Mouse (Mus musculus): ENCODE results near the gene Mknk2. TPM values are rescaled to one million over a fixed set of nuclear protein-coding genes. Genes with fewer than 3 reads are reported as not detected.
A peak's percentile ranks its signal among the peaks of the same experiment; 100 is the strongest.

Mknk2 gene
- total RNA-seq, 2 experiments from 2014 or later, result 40.2 to 40.8 TPM

DNA sequence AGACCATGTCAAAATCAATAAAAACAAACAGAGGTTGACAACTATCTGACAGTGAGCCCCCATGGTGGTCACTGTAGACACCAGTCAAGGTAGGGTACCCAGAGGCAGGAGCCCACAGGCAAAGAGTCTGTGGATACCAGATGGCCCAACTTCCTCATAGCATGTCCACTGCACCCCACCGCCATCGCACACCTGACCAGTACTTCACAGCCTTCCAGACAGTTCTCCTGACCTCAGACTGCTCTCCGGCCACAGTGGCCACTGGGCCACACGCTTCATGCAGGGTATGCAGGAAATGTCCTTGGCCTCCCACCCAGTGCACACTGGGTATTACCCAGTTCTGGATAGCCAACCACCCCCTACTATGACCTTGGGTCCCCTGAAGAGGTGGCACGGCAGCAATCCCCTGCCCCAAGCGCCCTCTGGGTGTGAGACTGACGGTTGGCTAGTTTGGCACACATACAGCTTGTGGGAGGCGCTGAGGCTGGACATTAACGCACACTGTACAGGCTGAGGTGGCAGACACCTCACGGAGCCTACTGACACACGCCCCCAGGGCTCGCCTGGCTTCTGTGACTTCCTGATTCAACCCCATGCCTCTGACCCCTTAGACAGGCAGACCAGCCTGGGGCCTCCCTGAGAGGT lies 15.6 kb upstream of the Mknk2 start:
- ATAC-seq (replicated peaks; ENCODE audit: low FRiP score, poor library complexity, severe bottlenecking), result no peak

DNA sequence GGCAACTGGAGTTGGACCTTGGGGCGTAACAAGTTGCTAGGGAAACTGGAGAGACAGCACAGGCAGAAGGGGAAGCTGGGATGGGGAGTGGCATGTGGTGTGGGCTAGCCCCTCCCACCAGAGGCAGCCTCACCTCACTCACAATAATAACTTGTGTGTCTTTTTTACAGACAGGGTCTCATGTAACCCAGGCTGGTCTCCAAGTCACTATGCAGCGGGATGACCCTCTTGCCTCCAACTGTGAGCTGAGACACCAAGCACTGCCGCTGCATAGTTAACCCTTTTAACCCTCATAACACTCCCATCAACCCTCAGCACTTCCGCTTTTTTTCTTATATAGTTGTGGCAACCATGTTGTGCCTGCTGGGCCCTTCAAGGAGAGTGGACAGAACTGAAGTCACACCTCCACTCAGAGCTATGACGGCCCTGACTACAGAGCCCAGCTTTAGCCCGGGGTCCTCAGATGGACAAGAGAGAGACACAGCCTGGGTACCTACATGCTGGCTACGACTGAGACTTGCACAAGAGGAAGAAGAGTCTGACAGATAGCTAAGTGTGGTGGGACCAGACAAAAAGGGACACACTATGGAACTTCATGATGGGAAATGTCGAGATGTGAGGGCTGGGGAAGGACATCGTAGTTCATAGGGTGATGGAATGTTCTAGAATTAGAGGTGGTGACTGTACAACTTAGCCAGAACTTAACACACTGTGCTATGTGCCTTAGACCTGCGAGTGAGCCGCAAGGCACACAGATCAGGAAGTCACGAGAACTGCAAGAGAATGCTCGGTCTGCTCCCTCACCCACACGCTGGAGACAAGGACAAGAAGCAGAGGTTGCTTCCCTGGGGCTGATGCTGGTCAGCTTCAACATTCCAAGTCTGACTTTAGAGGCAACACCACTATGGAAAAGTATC lies 14.6 kb upstream of the Mknk2 start:
- ATAC-seq (replicated peaks; ENCODE audit: low FRiP score, poor library complexity, severe bottlenecking), result peak; percentile 19; the same call in 1 of the 2 replicates

DNA sequence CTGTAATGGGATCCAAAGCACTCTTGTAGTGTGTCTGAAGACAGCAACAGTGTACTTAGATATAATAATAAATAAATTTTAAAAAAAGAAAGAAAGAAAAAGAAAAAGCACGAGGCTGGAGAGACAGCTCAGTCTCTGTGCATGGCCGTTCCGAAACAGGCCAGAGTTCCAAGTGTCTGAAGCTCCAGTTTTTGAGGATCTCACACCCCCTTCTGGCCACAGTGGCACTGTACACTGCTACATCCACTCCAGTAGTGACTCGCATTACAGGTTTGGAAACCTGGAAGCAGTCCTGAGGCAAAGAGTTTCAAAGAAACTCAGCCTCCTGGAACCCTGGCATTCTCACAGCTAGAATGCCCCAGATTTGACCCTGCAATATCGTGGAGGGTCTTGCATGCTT lies 9.9 kb upstream of the Mknk2 start:
- peak; percentile 44; the same call in 1 of the 2 replicates for ATAC-seq (replicated peaks; ENCODE audit: low FRiP score, poor library complexity, severe bottlenecking)

DNA sequence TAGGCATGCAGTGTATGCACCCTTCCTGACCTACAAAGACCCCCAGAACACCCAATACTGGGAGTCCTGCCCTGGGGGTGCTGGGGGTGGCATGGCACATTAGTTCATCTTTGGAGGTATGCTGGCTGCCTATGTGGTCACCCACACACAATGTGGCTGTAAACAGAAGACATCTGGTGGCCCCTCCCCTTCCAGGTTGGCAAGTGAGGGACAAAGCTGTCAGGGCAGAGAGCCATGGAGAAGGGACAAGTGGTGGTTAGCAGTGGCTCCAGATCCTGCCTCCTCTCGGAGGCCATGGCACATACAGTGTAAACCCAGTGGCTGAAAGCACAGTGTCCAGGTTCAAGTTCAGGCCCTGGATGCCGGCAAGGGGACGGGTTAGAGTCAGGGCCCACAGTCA lies 8.7 kb upstream of the Mknk2 start:
- ATAC-seq (replicated peaks; ENCODE audit: low FRiP score, poor library complexity, severe bottlenecking), result no peak

DNA sequence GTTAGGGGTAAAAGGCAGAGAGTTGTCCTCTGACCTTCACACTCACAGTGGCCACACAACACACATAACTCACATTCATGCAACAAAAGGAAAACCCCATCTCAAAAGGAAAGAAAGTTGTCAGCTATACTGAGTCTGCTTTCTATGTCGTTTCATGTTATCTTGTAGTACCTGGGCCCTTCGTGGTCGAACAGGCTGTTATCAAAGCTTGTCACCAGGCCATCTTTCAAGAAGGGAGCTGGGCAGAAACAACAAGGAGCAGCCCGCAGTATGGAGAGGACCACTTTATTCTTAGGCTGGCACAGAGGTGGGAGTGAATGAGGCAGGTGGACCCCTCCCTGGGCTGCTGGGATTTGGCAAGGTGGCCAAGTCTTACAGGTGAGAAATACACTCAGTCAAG lies 7.1 kb upstream of the Mknk2 start:
- ATAC-seq (replicated peaks; ENCODE audit: low FRiP score, poor library complexity, severe bottlenecking), result peak; percentile 74

DNA sequence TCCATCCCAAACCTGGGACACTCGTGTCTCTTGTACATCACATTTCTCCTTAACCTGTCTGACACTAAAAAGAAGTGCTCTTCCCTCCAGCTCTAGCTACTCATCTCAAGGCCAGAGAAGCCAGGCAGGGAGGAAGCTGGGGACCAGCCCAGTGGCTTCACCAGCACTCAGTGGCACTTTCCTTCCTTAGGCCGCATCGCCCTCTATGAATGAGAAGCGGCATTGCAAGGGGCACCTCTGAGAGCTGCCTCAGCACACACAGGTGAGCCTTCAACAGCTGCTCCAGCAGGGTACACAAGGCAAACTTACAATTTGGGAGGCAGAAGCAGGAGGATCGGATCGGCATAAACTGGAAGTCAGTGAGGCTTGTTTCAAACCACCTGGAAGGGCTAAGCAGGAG lies 6.3 kb upstream of the Mknk2 start:
- ATAC-seq (replicated peaks; ENCODE audit: low FRiP score, poor library complexity, severe bottlenecking), result peak; percentile 76

DNA sequence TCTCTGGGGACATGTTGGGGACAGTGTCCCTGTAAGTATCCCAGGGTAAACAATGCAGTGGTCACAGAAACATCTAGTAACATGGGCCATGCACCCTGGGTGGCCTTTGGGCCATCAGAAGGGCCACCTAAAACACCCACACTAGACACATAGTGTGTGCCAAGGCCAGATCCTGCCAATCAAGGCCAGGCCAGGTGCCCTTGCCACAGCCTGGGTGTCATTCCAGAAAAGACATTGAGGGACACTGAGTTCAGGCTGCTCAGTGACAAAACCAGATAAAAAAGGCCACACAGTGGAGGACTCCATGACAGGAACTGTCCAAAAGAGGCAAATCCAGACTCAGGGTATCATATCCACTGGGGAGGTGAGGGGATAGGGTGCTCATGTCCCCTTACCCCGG lies 5.7 kb upstream of the Mknk2 start:
- ATAC-seq (replicated peaks; ENCODE audit: low FRiP score, poor library complexity, severe bottlenecking), result no peak

DNA sequence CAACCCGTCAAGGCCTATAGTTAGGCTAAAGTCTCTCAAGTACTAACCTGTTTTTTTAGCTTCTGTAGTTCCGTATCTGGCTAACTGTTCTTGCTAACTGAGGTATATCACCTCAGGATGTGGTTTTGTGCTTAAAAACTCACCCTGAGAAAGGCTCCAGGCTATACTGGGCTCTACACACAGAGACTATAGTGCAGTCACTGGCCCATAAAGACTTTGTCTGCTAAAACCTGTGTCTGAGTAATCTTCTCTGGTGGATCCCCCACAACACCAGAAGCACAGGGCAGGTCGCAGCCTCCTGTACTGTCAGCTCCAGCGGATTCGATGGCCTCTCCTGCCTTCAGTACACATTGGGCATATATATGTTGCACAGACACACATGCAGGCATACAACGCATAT lies 4.1 kb upstream of the Mknk2 start:
- no peak for ATAC-seq (replicated peaks; ENCODE audit: low FRiP score, poor library complexity, severe bottlenecking)

DNA sequence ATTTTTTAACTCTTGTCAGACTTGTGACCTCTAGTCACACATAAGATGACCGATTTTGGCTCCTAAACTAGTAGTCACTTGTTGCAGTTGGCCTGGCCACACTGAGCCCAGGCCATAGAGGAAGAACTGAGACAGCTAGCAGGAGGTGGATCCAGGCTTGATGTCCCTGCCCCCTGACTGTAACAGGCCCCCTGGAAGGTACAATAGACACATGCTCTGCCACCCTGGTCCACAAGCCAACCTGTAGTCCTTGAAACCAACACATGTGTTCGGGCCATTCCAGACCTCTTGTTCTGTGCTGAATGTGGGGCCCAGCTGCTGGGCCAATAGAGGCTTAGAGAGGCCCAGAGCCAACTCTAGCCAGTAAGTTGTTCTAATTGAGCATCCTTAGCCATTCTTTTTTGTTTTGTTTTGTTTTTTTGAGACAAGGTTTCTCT lies 2.4 kb upstream of the Mknk2 start:
- no peak for ATAC-seq (replicated peaks; ENCODE audit: low FRiP score, poor library complexity, severe bottlenecking)

DNA sequence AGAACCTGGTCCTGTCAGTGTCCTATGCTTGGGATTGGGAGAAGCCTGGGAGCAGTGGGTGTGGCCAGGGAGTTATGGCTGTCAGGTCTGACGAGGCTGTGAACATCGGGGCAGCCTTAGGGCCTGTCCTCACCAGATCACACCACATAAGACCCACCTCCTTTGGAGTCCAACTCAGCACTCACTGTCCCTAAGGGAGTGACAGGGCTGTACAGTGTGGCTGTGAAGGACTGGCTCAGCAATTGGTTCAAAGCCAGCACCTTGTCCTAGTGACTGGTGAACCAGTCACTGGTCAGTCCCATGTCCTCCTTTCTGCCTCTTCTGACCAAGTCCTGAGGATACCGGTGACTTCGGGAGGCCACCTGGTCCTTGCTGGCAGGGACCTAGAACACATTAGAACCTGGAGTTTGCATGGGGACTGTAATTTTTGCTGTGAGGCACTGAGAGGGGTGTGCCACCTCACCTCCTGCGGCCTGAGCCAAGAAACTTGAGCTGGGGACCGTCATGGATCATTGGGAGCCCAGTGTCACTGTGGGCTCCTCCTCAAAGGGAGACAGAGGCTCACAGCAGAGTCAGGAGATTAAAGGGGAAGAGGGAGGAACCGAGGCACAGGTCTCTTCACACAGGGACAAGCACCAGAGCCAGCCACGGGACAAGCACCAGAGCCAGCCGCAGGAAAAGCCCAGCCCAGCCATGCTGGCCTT lies 1.8 kb upstream of the Mknk2 start:
- no peak for ATAC-seq (replicated peaks; ENCODE audit: low FRiP score, poor library complexity, severe bottlenecking)

DNA sequence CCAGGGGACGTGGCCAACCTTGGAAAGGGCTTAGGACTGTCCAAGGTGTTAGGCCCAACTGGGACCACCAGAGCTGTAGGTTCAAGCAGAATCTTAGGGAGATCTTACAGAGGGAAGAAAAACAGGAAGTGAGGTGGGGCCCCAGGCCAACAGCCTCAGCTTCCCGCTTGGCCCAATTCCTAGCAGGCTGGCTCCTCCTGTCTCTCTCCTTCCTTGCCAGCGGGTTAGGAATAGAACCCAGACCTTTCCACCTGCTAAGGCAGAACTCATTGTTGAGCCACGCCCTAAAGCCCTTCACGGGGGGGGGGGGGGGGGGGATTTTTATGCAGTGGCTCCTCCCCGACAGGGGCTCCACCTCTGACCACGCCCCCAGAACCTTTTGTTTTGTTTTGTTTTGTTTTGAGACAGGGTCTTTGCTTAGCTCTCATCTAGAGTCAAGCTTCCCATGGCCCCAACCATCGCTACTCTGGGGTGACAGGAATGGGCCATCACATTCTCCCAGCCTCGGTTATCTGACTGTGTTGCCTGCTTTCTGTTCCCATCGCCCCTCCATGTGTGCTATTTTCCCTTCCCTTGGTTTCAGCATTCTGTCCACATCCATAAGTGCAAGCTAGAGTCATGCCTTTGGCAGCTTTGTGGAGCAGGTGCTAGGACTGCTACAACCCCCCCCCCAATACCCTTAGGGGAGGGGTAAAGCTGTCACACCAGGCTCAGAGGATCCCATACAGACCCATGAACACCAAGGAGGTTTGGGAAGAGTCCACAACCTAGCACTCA lies 877 bp upstream of the Mknk2 start:
- no peak for ATAC-seq (replicated peaks; ENCODE audit: low FRiP score, poor library complexity, severe bottlenecking)

DNA sequence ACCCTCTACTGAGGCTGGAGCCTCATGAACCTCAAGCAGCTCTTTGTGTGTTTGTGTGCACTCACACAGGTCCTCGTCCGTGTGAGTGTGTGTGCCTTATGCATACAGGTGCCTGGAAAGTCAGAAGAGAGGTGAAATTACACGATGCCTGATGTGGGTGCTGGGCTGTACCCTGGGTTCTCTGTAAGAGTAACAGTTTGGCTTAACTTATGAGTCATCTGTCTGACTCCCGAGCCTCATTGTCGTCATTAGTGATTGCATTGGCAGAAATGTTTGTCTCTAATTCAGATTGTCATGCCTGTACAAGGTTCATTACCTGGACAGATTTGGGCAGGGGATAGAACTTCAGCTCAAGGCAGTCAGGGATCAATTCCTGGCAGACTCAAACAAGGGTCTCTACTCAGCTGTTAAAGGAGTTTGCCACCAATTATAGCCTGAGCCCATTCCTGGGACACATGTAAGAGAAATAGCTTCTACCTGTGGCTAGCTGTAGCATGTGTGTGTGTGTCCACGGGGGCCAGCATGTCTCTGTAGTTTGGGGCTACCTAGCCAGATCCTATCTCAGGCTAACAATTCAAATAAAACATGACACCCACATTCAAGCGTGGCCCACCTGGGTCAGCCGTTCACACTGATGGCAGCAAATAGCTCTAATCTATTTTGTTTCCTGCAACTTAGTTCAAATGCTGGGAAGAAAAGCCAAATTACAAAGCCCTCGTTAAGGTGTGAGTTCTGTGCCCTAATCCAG lies 610 bp downstream of the Mknk2 start:
- peak; percentile 2 for ATAC-seq (replicated peaks; ENCODE audit: low FRiP score, poor library complexity, severe bottlenecking)

DNA sequence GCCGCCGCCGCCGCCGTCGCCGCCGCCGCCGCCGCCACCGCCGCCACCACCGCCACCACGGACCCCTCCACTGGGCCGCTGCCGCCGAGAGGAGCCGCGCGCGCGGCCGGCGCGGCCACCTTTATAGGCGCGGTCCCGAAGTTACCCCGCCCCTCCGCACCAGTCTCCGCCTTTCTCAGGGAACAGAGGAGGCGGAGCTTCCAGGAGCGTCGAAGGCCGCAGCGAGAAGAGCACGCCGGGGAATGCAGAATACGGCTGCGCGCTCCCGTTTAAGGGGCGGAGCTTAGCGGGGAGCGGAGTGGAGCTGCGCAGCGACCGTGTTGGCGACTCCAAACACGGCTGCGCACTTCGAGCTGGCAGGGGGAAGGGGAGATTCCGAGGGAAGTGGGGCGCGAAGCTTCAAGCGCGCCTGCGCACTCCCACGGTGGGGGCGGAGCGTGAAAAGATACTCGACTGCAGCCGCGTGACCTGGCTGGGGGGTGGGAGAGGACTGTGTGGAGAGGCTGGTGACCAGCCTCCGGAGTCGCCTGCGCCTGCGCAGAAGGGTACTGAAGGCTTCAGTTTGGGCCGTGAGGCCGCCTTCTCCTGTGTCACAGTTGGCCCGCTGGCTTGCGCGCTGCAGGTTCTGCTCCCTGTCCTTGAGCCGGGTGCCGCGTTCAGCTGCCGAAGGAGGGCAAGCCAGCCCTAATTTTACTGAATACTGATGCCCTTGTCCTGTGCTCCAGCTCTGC lies 1.5 kb downstream of the Mknk2 start:
- peak; percentile 54 for ATAC-seq (replicated peaks; ENCODE audit: low FRiP score, poor library complexity, severe bottlenecking)

DNA sequence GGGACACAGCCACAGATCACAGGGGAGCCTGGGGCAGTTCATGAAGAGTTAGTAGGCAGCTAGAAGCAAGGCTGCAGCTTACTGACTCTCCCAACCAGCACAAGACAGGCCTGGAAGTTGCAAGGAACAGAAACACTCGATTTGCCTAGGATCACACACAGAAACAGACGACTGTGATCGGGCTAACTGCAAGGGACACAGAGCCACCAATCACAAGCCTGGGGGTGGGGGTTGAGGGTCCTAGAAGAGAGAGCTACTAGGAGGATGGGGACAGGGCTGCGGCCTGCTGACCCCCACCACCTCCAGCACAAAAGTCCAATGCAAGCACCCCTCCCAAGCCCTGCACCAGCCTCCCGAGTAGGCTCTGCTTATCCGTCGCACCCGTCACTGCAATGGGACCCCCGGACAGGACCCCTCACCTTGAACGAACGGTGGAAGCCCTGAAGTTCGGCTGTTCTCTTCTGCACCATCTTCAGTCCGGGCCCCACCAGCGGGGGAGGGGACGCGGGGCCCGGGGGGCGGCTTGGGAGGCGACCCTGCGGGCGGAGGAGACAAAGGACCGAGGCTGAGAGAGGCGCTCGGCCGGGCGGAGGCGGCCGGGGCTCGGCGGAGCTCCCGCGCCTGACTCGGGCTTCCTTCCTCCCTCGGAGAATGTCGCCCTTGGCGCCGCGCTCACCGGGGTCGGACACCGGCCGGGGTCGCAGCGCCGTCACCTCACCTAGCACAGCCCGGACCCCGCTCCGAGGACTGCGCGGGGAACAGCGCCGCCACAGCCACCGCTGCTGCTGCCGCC lies 2.3 kb downstream of the Mknk2 start:
- ATAC-seq (replicated peaks; ENCODE audit: low FRiP score, poor library complexity, severe bottlenecking), result no peak

DNA sequence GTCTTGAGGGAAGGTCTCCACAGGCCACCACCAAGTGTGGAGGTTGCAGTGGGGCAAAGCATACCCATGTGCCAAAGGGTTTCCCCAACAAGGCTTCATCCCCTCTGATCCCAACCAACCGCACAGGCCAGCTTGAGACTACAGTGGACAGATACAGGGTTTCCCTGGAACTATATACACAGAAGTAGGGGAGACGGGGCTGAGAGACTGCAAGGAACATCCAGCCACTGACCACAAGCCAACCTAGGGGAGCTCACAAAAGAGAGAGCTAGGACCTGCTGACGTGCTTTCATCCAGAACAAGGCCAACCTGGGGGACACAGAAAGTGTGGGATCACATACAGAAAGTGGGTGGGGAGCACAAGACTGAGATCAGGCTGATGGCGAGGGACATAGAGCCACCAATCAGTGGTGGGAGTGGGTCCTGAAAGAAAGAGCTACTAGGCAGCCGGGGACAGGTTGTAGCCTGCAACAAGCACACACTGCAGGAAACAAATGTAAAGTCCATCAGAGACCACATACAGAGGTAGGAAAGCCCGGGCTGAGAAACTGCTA lies 3.0 kb downstream of the Mknk2 start:
- no peak for ATAC-seq (replicated peaks; ENCODE audit: low FRiP score, poor library complexity, severe bottlenecking)

DNA sequence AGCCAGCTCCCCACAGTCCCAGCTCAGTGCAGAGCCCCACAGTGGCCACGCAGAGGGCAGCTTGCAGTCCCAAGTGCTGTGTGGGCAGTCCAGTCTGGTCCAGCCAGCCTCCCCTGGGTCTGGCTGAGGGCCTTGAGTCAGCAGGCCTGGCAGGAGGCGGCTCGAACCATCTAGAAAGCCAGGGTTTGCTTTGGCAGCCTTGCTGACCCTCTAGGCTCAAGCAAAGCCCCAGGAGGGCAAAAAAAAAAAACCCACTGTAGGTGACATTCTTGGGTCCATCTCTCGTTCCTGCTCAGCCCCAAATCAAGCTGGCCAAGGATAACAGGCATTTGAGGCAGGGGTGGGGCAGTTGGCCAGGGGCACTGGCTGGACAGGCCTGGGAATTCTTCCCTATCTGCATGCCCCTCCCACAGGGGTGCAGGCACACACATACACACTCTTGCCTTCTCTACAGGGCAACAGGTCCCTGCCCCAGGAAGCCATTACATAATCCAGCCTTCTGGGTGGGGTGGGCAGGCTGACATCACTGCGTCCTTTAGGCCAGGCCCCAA lies 3.7 kb downstream of the Mknk2 start:
- no peak for ATAC-seq (replicated peaks; ENCODE audit: low FRiP score, poor library complexity, severe bottlenecking)

DNA sequence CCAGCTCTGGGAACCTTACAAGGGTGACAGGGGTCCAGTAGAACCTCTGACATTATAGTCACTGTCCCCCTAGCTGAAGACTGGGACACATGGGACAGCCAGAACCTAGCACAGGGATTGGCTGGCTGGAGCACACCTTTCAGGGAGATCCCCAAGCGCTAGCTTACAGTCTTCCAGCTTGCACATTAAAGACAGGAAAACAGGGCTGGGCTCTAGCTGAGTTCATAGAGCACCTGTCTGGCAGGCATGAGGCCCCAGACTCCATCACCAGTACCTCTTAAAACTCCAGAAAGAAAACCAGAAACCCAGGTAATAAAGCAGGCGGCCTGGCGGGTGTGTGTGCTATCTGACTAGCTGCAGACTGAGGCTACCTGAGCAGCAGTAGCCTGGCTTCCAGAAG lies 4.2 kb downstream of the Mknk2 start:
- no peak for ATAC-seq (replicated peaks; ENCODE audit: low FRiP score, poor library complexity, severe bottlenecking)
